Mouse (Mus musculus) testis, adult 2 months (tissue): ENCODE data around the gene Smarcb1. TPM values are rescaled to one million over a fixed set of nuclear protein-coding genes. Genes with fewer than 3 reads are reported as not detected.

ENCODE experiments used
- H3K27ac ChIP-seq: fragments of 200-500 bp; 2 replicates; pipeline ENCODE4 v1.5.1; 2012; ENCODE audit warnings: low read depth, low read length; ENCODE audit not compliant: control insufficient read depth, insufficient read depth
- H3K27me3 ChIP-seq: fragments of 200-500 bp; 2 replicates; pipeline ENCODE4 v1.6.1; 2012; ENCODE audit warnings: mild to moderate bottlenecking, low read length, moderate library complexity; ENCODE audit not compliant: control insufficient read depth, insufficient read depth
- H3K36me3 ChIP-seq: fragments of 200-500 bp; 2 replicates; pipeline ENCODE4 v1.6.1; 2012; ENCODE audit warnings: mild to moderate bottlenecking, low read length; ENCODE audit not compliant: control insufficient read depth, insufficient read depth
- H3K4me1 ChIP-seq: fragments of 200-500 bp; 2 replicates; pipeline ENCODE4 v1.6.1; 2012; ENCODE audit warnings: low read length; ENCODE audit not compliant: control insufficient read depth, insufficient read depth
- H3K4me3 ChIP-seq: fragments of 200-500 bp; 2 replicates; pipeline ENCODE4 v1.5.1; 2012; ENCODE audit warnings: low read depth, mild to moderate bottlenecking, low read length, moderate library complexity, mixed read lengths; ENCODE audit not compliant: control insufficient read depth
- CTCF ChIP-seq: fragments of 200-500 bp; IDR thresholded peaks from 2 replicates; pipeline ENCODE4 v1.5.1; 2012; ENCODE audit warnings: low read depth, mild to moderate bottlenecking, inconsistent platforms, low read length, moderate library complexity; ENCODE audit not compliant: control insufficient read depth, insufficient read depth, insufficient replicate concordance
- POLR2A ChIP-seq: fragments of 200-500 bp; IDR thresholded peaks from 2 replicates; pipeline ENCODE4 v1.6.1; 2012; ENCODE audit warnings: low read depth, mild to moderate bottlenecking, inconsistent platforms, low read length, moderate library complexity; ENCODE audit not compliant: control insufficient read depth
- polyA plus RNA-seq: library from polyadenylated mRNA; depleted of rRNA; stranded (reverse); fragments of >200 nt; gene quantifications from 2 replicates; pipeline ENCODE4 v1.2.3, GENCODE M21; 2012

The Smarcb1 gene
- polyA plus RNA-seq, 1 experiment, result 41.7 TPM

DNA sequence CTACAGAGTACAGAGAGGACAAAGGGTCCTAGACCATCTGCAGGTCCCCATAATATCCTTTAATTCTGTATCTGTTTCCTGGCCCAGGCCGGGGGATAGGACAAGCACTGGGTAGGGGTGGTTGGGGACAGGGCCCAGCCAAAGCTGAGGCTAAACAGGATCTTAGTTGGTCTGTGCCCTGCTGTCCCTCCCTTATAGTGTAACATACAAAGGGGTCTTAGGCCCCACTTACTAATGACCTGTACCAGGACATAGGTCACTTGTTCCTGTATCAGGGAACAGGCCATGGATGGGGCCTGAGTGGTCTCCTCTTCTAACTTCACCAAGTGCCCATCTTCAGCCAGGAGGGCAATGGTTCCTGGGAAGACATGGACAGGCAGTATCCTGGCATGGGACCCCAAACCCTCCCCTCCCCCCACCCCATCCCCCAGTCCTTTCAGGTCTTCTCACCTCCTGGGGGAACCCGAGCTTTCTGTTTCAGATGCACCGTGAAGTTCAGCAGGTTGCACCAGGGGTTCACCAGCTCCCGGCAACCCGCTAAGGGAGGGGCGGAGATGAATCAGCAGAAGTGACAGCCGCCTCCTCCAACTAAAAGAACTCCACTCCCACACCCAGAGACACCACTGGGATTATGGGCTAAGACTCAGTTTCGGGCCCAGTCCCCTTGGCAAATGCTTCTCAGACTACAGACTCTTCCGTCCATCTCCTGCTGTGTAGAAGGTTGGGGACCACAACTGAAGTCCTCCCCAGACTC is 18.2 kb upstream of the Smarcb1 start:
- Histone ChIP-seq H3K4me1 (peaks cover 5% of the 10 kb centered on the region; the same call in 1 of the 2 replicates), H3K4me3 (no peak overlapping the region), H3K27ac (no peak overlapping the region), H3K36me3 (no peaks in the 10 kb centered on the region), H3K27me3 (no peaks in the 10 kb centered on the region)
- no peak for TF ChIP-seq CTCF
- TF ChIP-seq POLR2A, result no peak

DNA sequence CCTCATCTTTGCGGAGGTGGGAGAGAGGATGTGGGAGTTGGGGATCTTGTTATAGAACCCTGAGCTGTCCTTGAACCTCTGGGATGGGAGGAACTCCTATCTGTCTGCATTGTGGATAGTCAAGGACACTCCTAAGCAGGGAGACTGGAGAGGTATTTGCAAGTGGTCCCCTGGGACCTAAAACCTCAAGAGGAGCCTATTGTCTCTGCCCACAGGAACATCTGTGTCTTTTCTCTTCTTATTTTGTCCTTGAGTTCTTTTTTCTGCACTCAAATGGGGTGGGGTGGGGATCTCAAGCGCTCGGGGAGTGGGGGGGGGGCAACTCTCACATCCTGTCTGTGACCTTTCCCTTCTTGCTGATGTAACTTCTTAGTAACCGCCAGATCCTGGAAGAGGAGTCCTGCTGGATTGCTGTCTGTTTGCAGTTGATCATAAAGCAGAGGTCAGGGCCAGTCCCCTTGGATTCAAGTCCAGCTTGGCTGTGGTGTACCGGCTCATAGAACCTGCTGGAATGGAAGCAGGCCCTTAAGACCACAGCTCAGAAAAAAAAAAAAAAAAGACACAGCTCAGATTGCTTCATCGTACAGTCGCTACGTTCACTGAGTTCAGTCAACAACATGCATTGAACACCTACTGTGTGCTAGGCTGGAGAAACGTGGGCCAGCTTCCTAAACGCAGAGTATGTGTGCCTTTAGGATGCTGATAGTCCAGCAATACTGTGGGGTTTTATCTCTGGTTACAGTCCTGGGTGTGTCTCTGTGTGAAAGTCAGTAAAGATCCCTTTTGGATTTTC is 16.6 kb upstream of the Smarcb1 start:
- Histone ChIP-seq H3K27me3 (no peaks in the 10 kb centered on the region), H3K36me3 (no peaks in the 10 kb centered on the region), H3K4me3 (no peak overlapping the region), H3K4me1 (peaks cover 6% of the 10 kb centered on the region), H3K27ac (peak overlapping the region; percentile 86)
- TF ChIP-seq CTCF, result no peak
- TF ChIP-seq POLR2A, result no peak

- TF ChIP-seq CTCF (0 out of 2 replicates have a peak, but pooled peaks have one; percentile 5), POLR2A (0 out of 2 replicates have a peak, but pooled peaks have one; percentile 29)
- H3K27ac ChIP-seq, result peak overlapping the region; percentile 68
- H3K27me3 ChIP-seq, result no peaks in the 10 kb centered on the region
- no peaks in the 10 kb centered on the region for H3K36me3 ChIP-seq
- peak overlapping the region; percentile 10; the same call in 1 of the 2 replicates for H3K4me3 ChIP-seq
- peaks cover 14% of the 10 kb centered on the region for H3K4me1 ChIP-seq
Observed at GRCm38 (mm10) chr10:75936909-75937667, 15.7 kb upstream of the Smarcb1 start.

GRCm38 (mm10) chr10:75935680-75936541 is 14.5 kb upstream of the Smarcb1 start, which contains the start of gene Mmp11:
Gene Mmp11 (minus strand): TSS chr10:75936496.
- Histone ChIP-seq H3K4me1 (peaks cover 21% of the 10 kb centered on the region), H3K36me3 (no peaks in the 10 kb centered on the region), H3K27ac (peak within 1 kb of the TSS; percentile 68), H3K27me3 (no peaks in the 10 kb centered on the region), H3K4me3 (peak within 1 kb of the TSS; percentile 92)
- no peak for TF ChIP-seq CTCF
- TF ChIP-seq POLR2A, result peak; percentile 67

- no peaks in the 10 kb centered on the region for H3K27me3 ChIP-seq
- H3K36me3 ChIP-seq, result no peaks in the 10 kb centered on the region
- no peak overlapping the region for H3K4me3 ChIP-seq
- H3K4me1 ChIP-seq, result peaks cover 29% of the 10 kb centered on the region
- no peak overlapping the region for H3K27ac ChIP-seq
- TF ChIP-seq CTCF (no peak), POLR2A (no peak)
Observed at GRCm38 (mm10) chr10:75934991-75935390, 13.6 kb upstream of the Smarcb1 start.

GRCm38 (mm10) chr10:75932891-75933290 is 11.5 kb upstream of the Smarcb1 start, which contains the start of gene Chchd10:
Gene Chchd10 (plus strand): TSS chr10:75933130.
- no peak for TF ChIP-seq CTCF
- TF ChIP-seq POLR2A, result no peak
- Histone ChIP-seq H3K27me3 (no peaks in the 10 kb centered on the region), H3K4me3 (peak within 1 kb of the TSS; percentile 75), H3K36me3 (no peaks in the 10 kb centered on the region), H3K27ac (no peak within 1 kb of the TSS; the same call in 1 of the 2 replicates), H3K4me1 (peaks cover 29% of the 10 kb centered on the region)
